Mouse (Mus musculus): ENCODE results near the gene Prrc2c. TPM values are rescaled to one million over a fixed set of nuclear protein-coding genes. Genes with fewer than 3 reads are reported as not detected.

Prrc2c gene
- polyA plus RNA-seq (2017; shearing (Covaris generic)), result 282 TPM

GRCm38 (mm10) chr1:162740401-162740835 lies at the start of gene Prrc2c:
Prrc2c (minus strand) TSS chr1:162740556.

GRCm38 (mm10) chr1:162658119-162658518 lies 82.2 kb downstream of the Prrc2c start, which contains the start of gene Myocos:
Myocos (minus strand) TSS chr1:162658219.

DNA sequence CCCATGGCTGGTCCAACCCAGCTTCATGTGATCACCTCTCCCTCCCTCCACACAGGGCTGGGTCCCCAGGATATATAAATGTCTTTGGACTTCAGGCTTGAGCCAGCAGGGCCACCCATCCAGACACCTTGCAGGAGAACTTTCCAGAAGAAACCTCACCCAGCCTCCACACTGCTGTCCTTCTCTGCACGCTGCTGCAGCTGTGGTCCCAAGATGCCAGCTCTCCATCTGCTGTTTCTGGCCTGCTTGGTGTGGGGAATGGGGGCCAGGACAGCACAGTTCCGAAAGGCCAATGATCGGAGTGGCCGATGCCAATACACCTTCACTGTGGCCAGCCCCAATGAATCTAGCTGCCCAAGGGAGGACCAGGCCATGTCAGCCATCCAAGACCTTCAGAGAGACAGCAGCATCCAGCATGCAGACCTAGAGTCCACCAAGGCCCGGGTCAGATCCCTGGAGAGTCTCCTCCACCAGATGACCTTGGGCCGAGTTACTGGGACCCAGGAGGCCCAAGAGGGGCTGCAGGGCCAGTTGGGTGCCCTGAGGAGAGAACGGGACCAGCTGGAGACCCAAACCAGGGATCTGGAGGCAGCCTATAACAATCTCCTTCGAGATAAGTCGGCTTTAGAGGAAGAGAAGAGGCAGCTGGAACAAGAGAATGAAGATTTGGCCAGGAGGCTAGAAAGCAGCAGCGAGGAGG lies 101.2 kb downstream of the Prrc2c start, which contains the start of gene Myoc:
Myoc (plus strand) TSS at position 105 of the 700 bp plus-strand sequence.

Other genes starting within 250 kb of the Prrc2c start
- gene Mettl13, start 192.0 kb downstream of the Prrc2c start, polyA plus RNA-seq (2017; shearing (Covaris generic)), result 18.0 TPM
- gene Vamp4, start 170.0 kb downstream of the Prrc2c start, polyA plus RNA-seq (2017; shearing (Covaris generic)), result 125 TPM
- not detected for gene Myoc, start 101.4 kb downstream of the Prrc2c start, polyA plus RNA-seq (2017; shearing (Covaris generic))
- not detected for gene Myocos, start 82.3 kb downstream of the Prrc2c start, polyA plus RNA-seq (2017; shearing (Covaris generic))
- not detected for gene Fmo4, start 73.4 kb upstream of the Prrc2c start, polyA plus RNA-seq (2017; shearing (Covaris generic))
- 0.21 TPM for gene Fmo1, start 126.1 kb upstream of the Prrc2c start, polyA plus RNA-seq (2017; shearing (Covaris generic))
- gene Fmo2, start 158.2 kb upstream of the Prrc2c start, polyA plus RNA-seq (2017; shearing (Covaris generic)), result not detected
- gene Fmo6, start 197.0 kb upstream of the Prrc2c start, polyA plus RNA-seq (2017; shearing (Covaris generic)), result not detected
- not detected for gene Fmo3, start 244.0 kb upstream of the Prrc2c start, polyA plus RNA-seq (2017; shearing (Covaris generic))

Data from effector memory CD4-positive, alpha-beta T cell, adult 5 months (primary cell).